Mouse (Mus musculus) gastrocnemius, adult 2 months (tissue): ENCODE measurements around the gene Rpp40. TPM values are rescaled to one million over a fixed set of nuclear protein-coding genes. Genes with fewer than 3 reads are reported as not detected.

Source experiments
- DNase-seq: peaks from one replicate; pipeline ENCODE4 v3.0.0; 2022
- H3K27ac ChIP-seq: fragments of 200-600 bp; 2 replicates; pipeline ENCODE4 v1.8.1; 2022; ENCODE audit warnings: mild to moderate bottlenecking
- H3K4me3 ChIP-seq: fragments of 200-600 bp; 2 replicates; pipeline ENCODE4 v1.8.1; 2022; ENCODE audit warnings: mild to moderate bottlenecking, moderate library complexity
- CTCF ChIP-seq: fragments of 200-600 bp; IDR thresholded peaks from 2 replicates; pipeline ENCODE4 v1.8.1; 2022; ENCODE audit warnings: antibody characterized with exemption, mild to moderate bottlenecking, moderate library complexity
- intact Hi-C: fragments of 180-260 bp; cut with DNase I; formaldehyde crosslinking; loops from one replicate; pipeline ENCODE4 v1.15.1; 2025
- total RNA-seq, 2 experiments: library from RNA; stranded (reverse); gene quantifications; 2 replicates each; pipeline ENCODE4 v1.2.3; 2021

The Rpp40 gene
- total RNA-seq, 2 experiments from 2014 or later: 13.9 to 15.1 TPM

DNA sequence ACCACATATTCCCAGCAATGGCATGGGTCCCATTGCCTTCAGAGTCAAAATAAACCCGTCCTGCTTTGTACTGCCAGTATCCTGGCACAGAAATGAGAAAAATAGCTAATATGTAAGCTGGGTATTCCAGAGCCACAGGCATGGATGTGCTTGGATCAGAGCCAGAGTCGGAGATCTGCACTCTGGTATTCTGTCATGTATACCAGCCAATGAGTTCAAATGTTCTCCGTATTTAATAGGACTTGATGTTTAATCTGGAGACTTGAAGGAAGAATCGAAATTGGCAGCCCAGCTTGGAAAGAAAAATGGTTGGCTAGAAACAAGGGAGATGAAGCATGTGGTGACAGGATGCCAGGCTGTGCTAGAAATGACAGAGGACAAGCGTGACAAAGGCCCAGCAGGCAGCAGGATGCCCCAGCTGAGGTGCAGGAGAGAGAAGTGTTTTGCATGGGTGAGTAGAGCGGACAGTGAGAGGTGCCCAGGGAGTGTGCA is 25.6 kb downstream of the Rpp40 start:
- TF ChIP-seq CTCF: no peak
- no peak for DNase-seq
- intact Hi-C loops: no loop called here
- no peak overlapping the region for H3K27ac ChIP-seq
- no peak overlapping the region for H3K4me3 ChIP-seq

DNA sequence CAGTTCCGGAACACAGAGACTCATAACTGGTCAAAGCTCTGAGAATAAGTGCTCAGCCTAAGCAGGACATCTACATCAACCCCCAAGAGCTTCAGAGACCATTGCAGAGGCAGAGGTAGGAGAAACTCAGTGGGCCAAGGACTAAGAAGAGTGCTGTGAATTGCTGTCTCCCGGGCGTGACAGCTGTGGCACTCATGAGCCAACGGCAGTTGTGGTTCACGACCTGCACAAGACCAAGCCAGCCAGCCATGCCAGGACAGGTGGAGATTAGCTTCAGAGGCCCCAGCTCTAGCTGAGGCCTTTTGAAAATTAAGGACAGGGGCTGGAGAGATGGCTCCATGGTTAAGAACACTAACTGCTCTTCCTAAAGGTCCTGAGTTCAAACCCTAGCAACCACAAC is 26.6 kb downstream of the Rpp40 start:
- no peak for DNase-seq
- Histone ChIP-seq H3K4me3 (no peak overlapping the region), H3K27ac (no peak overlapping the region)
- intact Hi-C loops: no loop called here
- no peak for TF ChIP-seq CTCF

DNA sequence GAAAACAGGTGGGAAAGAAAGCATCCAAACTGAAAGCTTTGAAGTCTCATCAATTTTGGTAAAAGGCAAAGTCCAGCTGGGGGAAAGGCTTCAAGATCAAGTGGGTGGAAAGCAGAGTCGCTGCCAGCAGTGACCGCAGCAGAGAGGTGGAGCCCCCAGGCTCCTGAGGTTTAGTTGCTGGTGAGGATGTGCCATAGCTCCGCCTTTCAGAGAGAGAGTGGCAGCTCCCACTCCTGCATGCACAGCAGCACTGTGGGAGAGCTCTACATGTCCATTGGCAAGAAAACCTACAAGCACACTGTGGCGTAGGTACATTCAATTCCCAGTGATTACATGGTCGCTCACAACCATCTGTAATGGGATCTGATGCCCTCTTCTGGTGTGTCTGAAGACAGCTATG is 27.1 kb downstream of the Rpp40 start:
- H3K27ac ChIP-seq: 0 out of 2 replicates have a peak overlapping the region, but pooled peaks have one; percentile 46
- DNase-seq: peak; percentile 36
- intact Hi-C loops: no loop called here
- no peak overlapping the region for H3K4me3 ChIP-seq
- no peak for TF ChIP-seq CTCF

DNA sequence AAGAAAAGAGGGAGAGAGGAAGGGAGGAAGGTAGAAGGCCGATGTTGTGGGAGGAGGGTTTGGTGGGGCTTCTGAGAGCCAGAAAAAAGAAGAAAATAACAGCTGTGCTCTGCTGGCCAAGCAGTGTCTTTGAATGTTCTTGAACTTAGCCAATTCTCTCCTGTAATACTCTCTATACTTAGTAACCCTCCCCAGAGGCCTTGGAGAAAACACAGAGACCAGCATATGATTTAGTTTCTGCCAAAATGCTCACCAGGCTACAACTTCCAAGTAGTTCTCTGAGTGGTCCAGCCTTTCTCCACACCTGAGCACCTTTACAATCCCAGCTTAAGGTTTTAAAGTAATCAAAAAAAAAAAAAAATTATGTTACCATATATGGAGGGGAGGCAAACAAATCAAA is 27.9 kb downstream of the Rpp40 start:
- intact Hi-C loops: no loop called here
- H3K4me3 ChIP-seq: no peak overlapping the region
- no peak for DNase-seq
- peak overlapping the region; percentile 46 for H3K27ac ChIP-seq
- TF ChIP-seq CTCF: no peak

DNA sequence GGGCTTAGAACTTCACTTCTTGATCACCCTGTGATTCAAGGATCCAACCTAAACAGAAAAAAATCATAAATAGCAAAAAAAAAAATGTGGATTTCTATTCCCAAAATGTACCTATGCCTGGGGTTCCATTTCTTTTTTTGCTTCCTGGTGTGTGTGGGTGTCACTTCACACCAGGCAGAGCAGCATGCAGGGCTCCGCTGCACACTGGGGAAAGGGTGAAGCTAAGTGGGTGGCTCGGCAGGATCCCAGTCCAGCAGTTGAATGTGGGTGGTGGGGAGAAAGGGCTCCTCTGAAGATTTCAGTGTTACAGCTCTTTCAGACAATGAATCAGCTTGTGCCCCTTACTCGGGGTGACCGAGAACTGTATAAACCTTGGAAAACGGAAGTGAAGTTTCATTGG is 30.8 kb downstream of the Rpp40 start:
- Histone ChIP-seq H3K27ac (no peak overlapping the region), H3K4me3 (no peak overlapping the region)
- TF ChIP-seq CTCF: no peak
- intact Hi-C loops: no loop called here
- DNase-seq: no peak

GRCm38 (mm10) chr13:35871107-35871506 is 35.1 kb downstream of the Rpp40 start:
- no peak for TF ChIP-seq CTCF
- Histone ChIP-seq H3K27ac (no peak overlapping the region), H3K4me3 (no peak overlapping the region)
- DNase-seq: no peak
- intact Hi-C loops: no loop called here

DNA sequence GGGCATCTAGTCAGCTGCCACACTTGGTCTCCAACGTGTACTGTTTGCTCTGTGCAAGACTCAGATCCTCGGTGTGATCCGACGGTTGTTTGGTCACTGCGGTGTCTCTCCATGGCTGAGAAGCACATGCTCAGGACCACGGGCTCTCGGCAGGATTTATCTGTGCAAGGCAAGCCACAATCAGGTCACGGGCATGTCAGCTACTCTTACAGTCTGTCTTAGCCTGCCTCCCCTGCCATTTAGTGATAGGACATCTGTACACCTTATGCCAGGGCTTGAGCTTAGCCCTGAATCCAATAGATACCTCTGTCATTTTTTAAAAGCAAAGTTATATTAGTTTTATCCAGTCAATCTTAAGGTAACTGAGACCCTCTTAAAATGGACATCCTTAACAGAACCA is 35.5 kb downstream of the Rpp40 start:
- DNase-seq: no peak
- H3K27ac ChIP-seq: no peak overlapping the region
- no peak overlapping the region for H3K4me3 ChIP-seq
- intact Hi-C loops: no loop called here
- no peak for TF ChIP-seq CTCF

GRCm38 (mm10) chr13:35860916-35861315 is 45.2 kb downstream of the Rpp40 start:
- Histone ChIP-seq H3K4me3 (no peak overlapping the region), H3K27ac (no peak overlapping the region)
- intact Hi-C loops: no loop called here
- no peak for TF ChIP-seq CTCF
- DNase-seq: peak; percentile 35

DNA sequence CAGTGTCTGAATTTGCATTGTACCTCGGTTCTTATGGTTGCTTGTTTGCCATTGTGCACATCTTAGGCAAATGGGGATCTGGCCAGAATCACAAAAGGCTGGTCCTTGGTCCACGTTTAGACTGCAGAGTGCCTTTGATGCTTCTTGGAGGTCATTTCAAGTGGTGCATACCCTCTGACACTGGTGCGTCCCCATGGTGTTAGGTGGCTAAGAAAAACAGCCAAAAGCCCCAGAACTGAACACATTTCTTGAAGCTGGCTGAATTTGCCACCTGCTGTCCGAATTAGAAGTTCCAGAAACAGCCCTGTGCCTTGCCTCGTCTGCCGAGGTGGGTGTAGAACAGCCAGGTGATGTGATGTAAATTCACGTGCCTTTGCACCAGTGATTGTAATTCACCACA is 48.7 kb downstream of the Rpp40 start:
- no peak overlapping the region for H3K4me3 ChIP-seq
- no peak overlapping the region for H3K27ac ChIP-seq
- DNase-seq: no peak
- no peak for TF ChIP-seq CTCF
- intact Hi-C loops: no loop called here

DNA sequence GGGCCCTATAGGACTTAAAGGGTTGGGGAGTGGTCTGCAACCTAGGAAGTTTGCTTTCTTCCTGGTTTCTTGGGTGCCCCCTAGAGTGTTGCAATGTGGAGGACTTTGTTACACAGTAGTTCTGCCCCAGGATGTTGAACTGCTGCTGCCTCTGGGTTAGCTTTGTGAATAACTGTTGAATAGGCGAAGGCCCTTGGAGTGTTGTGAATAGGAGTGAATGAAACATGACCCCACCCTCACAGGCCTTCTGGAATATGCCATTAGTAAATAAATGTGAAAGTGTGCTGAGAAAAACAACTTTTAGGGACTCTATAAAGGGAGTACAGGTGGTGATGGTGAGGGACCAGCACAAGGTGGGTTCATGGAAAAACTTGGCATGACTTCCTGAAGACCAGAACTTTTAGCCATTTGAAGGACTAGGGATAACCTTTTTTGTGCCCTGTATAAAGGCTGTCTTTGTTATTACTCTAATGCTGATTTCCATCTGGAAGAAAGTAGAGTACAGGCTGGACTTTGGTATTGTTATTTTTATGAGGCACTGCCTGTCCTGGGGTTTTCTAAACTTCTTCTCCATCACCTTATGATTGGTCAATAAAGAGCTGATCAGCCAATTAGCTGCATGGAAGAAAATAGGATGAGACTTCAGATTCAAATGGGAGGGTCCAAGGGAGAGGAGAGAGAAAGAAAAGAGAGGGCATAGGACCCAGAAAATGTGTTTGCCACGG is 53.1 kb downstream of the Rpp40 start:
- Histone ChIP-seq H3K27ac (no peak overlapping the region), H3K4me3 (no peak overlapping the region)
- no peak for DNase-seq
- intact Hi-C loops: no loop called here
- TF ChIP-seq CTCF: no peak

DNA sequence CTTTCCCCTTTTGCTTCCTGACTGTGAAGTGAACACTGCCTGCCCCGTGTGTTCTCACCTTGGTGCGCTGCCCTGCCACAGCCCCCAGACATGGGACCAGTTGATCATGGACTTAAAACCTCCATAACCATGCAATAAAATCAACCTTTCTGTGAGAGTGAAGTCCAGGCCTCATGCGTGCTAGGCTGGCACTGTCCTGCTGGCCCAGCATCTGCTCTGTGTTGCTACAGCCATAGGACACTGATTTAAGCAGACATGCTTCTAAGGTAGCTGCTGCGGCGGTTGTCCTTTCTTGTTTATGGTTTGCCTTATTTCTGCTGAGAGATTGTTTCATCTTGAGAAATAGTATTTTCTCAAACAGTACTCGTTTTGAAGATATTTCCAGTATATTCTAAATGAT is 54.6 kb downstream of the Rpp40 start:
- intact Hi-C loops: no loop called here
- DNase-seq: no peak
- H3K27ac ChIP-seq: no peak overlapping the region
- TF ChIP-seq CTCF: no peak
- no peak overlapping the region for H3K4me3 ChIP-seq

DNA sequence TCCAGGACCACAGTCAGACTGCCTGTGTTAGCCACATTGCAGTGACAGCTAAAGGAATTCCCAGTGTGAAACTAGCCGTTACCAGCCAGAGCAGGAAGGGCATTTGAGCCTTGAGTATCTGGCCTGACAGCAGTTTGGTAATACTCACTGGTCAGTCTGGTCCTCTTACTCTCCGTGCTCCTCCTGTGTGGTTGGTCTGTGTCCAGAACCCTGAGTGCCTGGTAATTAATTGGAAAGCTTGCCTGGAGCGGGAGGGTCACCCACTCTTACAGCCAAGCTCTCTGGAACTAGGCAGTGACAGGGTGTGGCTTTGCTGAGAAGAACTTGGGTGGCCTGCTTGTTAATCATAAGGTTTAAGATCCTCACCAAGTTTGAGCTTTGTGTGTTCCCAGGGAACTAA is 57.5 kb downstream of the Rpp40 start:
- TF ChIP-seq CTCF: no peak
- H3K4me3 ChIP-seq: no peak overlapping the region
- intact Hi-C loops: no loop called here
- DNase-seq: peak; percentile 35
- peak overlapping the region; percentile 31 for H3K27ac ChIP-seq

- no peak for DNase-seq
These were observed 60.9 kb downstream of the Rpp40 start for GRCm38 (mm10) chr13:35845306-35845705.

More at GRCm38 (mm10) chr13:35845306-35845705, 60.9 kb downstream of the Rpp40 start:
- Histone ChIP-seq H3K27ac (no peak overlapping the region), H3K4me3 (no peak overlapping the region)
- no peak for TF ChIP-seq CTCF
- intact Hi-C loops: no loop called here

Other genes starting within 250 kb of the Rpp40 start
- gene Cdyl, start 246.5 kb downstream of the Rpp40 start, total RNA-seq: 1 to 10 TPM; 6.2 to 6.5 TPM
- gene Ppp1r3g, start 52.5 kb upstream of the Rpp40 start, total RNA-seq: not detected
- gene Fars2, start 211.1 kb upstream of the Rpp40 start, total RNA-seq: 10 to 100 TPM; 40.8 to 43.4 TPM
- gene Lyrm4, start 211.2 kb upstream of the Rpp40 start, total RNA-seq: 1 to 10 TPM; 4.4 to 6.4 TPM